Mouse (Mus musculus) thymus, adult 2 months (tissue): ENCODE results near the gene Cbarp.

Experiments used
- CTCF ChIP-seq: fragments of 200-500 bp; IDR thresholded peaks from 2 replicates; pipeline ENCODE4 v1.5.1; 2012; ENCODE audit warnings: mild to moderate bottlenecking, control low read depth, low read length, moderate library complexity, borderline replicate concordance; ENCODE audit not compliant: control insufficient read depth, poor library complexity, insufficient read depth; ENCODE audit errors: extremely low read depth
- POLR2A ChIP-seq: fragments of 200-500 bp; IDR thresholded peaks from 2 replicates; pipeline ENCODE4 v1.6.1; 2012; ENCODE audit warnings: mild to moderate bottlenecking, low read length, control low read depth, moderate library complexity; ENCODE audit not compliant: control insufficient read depth, poor library complexity, insufficient read depth; ENCODE audit errors: extremely low read depth

DNA sequence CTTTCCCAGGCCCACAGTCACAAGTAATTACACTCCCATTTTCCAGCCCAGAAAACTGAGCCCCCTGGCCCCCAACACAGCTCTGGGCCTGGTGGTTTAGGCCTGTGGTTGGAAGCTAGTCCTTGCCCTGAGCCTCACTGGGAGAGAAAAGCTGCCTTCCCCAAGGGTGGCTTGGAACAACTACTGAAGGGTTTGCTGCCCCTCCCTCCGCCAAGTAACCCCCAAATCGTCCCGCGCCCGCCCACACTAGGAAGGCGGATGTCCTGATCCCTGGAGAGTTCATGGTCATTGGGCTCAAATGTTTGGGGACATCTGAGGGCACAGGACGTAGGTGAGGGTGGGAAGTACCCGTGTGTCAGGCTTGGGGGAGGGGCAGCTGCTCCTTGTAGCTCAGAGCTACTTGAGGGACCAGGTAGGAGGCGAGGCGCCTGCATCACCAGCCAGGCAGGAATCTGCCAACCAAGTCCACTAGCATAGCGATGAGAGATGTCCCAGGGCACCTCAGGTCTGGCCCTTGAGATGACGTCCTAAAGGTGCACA lies 18.5 kb upstream of the Cbarp start:
- TF ChIP-seq CTCF (no peak), POLR2A (no peak)
